Mouse (Mus musculus) erythroblast, embryonic 14.5 days (primary cell): Measurements from ENCODE around the gene Bms1.

Source experiments
- GATA1 ChIP-seq: IDR thresholded peaks from 2 replicates; pipeline ENCODE4 v1.6.1; 2012; ENCODE audit warnings: low read length, inconsistent platforms, mixed read lengths
- TAL1 ChIP-seq: IDR thresholded peaks from 3 replicates; pipeline ENCODE4 v1.6.1; 2012; ENCODE audit warnings: low read length, inconsistent platforms, mixed read lengths

GRCm38 (mm10) chr6:118377611-118378010 is 41.7 kb downstream of the Bms1 start:
- no peak for TF ChIP-seq TAL1
- TF ChIP-seq GATA1, result no peak
